Mouse (Mus musculus): Measurements from ENCODE around the gene Grk6.

DNA sequence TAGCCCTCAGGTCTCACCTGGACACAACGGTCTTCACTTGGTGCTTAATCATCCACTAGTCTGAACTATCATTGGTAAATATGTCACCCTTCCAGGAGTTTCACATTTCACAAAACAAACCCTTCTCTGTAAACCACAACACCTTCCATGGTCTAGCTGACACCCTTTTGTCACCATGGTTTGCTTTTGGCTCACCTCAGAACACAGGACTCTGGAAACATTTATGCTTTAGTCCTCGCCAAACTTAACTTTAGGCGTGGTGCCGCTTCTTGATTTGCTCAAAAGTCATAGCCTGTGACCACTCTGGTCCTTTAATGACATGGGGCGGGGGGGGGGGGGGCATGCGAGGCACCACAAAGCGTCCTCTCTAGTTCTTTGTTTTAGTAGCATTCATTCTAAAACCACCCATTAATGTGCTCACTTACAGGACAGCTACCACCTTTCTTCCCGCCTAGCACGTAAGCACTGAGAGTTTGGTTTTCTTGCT lies 1.0 kb upstream of the Grk6 start:
- TF ChIP-seq CTCF (IDR thresholded peaks at IDR 0.05; ENCODE audit: low read depth) (no peak), EP300 (IDR thresholded peaks at IDR 0.05; ENCODE audit: low read depth) (no peak)

All from heart, postnatal 0 days (tissue).